Mouse (Mus musculus) spleen, adult 2 months (tissue): ENCODE data around the gene Gm49369. TPM values are rescaled to one million over a fixed set of nuclear protein-coding genes. Genes with fewer than 3 reads are reported as not detected.

Source experiments
- DNase-seq, 2 experiments: peaks; one replicate each; pipeline versions ENCODE4 v3.0.0 to v3.0.0-alpha.2; 2012 to 2021; ENCODE audit warnings: low spot score in 2 of 2, low read depth in 1 of 2
- H3K27ac ChIP-seq: fragments of 200-500 bp; 2 replicates; pipeline ENCODE4 v1.5.1; 2012; ENCODE audit warnings: low read length, inconsistent platforms; ENCODE audit not compliant: insufficient read depth
- H3K27me3 ChIP-seq: fragments of 200-500 bp; 2 replicates; pipeline ENCODE4 v1.6.1; 2012; ENCODE audit warnings: mild to moderate bottlenecking, moderate library complexity, low read length, inconsistent platforms; ENCODE audit not compliant: control insufficient read depth, insufficient read depth
- H3K36me3 ChIP-seq: fragments of 200-500 bp; 2 replicates; pipeline ENCODE4 v1.6.1; 2012; ENCODE audit warnings: mild to moderate bottlenecking, low read length, inconsistent platforms; ENCODE audit not compliant: control insufficient read depth, insufficient read depth
- H3K4me1 ChIP-seq: fragments of 200-500 bp; 2 replicates; pipeline ENCODE4 v1.6.1; 2011; ENCODE audit warnings: inconsistent platforms; ENCODE audit not compliant: control insufficient read depth, insufficient read depth, insufficient read length
- H3K4me3 ChIP-seq: fragments of 200-500 bp; 2 replicates; pipeline ENCODE4 v1.5.1; 2011; ENCODE audit warnings: mild to moderate bottlenecking, inconsistent platforms; ENCODE audit not compliant: insufficient read depth, insufficient read length; ENCODE audit errors: extremely low read depth
- CTCF ChIP-seq: fragments of 200-500 bp; IDR thresholded peaks from 2 replicates; pipeline ENCODE4 v1.5.1; 2011; ENCODE audit warnings: mild to moderate bottlenecking, inconsistent platforms; ENCODE audit not compliant: insufficient read depth, insufficient read length, insufficient replicate concordance; ENCODE audit errors: extremely low read depth
- POLR2A ChIP-seq: fragments of 200-500 bp; IDR thresholded peaks from 2 replicates; pipeline ENCODE4 v1.6.1; 2011; ENCODE audit warnings: low read depth, low read length, inconsistent platforms
- WGBS: fragments of 180-500 bp; shearing (Covaris S2); methylation state at CpG from one replicate; pipeline ENCODE4 v1.1.7; 2018; 5-methylcytosine and 5-hydroxymethylcytosine counted together
- polyA plus RNA-seq: library from polyadenylated mRNA; depleted of rRNA; stranded (reverse); fragments of >200 nt; gene quantifications from 2 replicates; pipeline ENCODE4 v1.2.3, GENCODE M21; 2012

The Gm49369 gene
- polyA plus RNA-seq, 1 experiment: not detected

GRCm38 (mm10) chr7:142388740-142389139, 6.3 kb upstream of the Gm49369 start:
- Histone ChIP-seq H3K27me3 (no peaks in the 10 kb centered on the region), H3K36me3 (peaks cover 10% of the 10 kb centered on the region), H3K4me1 (peaks cover 22% of the 10 kb centered on the region; the same call in 1 of the 2 replicates), H3K4me3 (no peak overlapping the region), H3K27ac (no peak overlapping the region)
- no peak for DNase-seq
- WGBS: 87% methylated on average over 2 of the region's 2 CpGs
- TF ChIP-seq CTCF: no peak
- no peak for TF ChIP-seq POLR2A

- Histone ChIP-seq H3K27me3 (no peaks in the 10 kb centered on the region), H3K27ac (peak overlapping the region; percentile 70), H3K4me1 (peaks cover 16% of the 10 kb centered on the region; the same call in 1 of the 2 replicates), H3K36me3 (peaks cover 14% of the 10 kb centered on the region), H3K4me3 (peak overlapping the region; percentile 74; the same call in 1 of the 2 replicates)
- no peak for DNase-seq
- TF ChIP-seq CTCF (no peak), POLR2A (no peak)
- 91% methylated on average over 1 of the region's 1 CpGs for WGBS
Measured at GRCm38 (mm10) chr7:142388198-142388597, 5.7 kb upstream of the Gm49369 start.

DNA sequence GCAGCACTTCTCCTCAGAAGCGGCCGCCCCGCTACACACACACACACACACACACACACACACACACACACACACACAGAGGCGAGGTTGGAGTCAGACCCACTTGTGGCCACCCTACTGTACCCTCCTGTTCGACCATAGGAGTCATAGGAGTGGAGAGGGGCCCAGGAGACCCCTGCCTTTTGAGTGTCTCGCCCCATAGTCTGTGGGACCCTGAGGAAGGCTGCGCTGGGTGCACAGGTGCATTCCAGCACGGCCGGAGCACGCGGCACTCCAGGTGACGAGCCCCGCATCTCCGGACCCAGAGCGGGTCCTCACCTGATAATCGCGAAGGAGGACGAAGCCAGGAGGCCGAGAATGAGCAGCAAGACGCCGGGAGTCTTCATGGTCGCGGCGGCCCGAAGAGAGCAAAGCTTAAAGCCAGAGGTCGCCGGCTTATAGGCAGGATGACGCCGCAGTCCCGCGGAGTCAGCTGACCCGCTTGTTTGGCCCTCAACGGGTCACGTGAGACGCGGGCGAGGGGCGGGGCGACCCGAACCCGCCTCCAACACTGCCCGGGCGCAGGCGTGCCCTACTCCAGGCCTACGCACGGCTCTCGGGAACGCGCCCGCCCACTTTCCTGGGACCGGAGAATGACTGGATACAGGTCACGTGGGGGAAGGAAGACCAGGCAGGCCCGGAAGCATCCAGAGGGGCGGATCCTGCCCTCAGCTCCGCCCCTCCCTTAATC, 5.1 kb upstream of the Gm49369 start, which contains the start of gene Ctsd:
TSS of gene Ctsd (minus strand) at position 620 of the 730 bp plus-strand sequence.
- Histone ChIP-seq H3K4me1 (peaks cover 13% of the 10 kb centered on the region; the same call in 1 of the 2 replicates), H3K36me3 (peaks cover 20% of the 10 kb centered on the region), H3K4me3 (peak within 1 kb of the TSS; percentile 74), H3K27me3 (no peaks in the 10 kb centered on the region), H3K27ac (peak within 1 kb of the TSS; percentile 70)
- TF ChIP-seq POLR2A: peak; percentile 67; the same call in 1 of the 2 replicates
- no peak for TF ChIP-seq CTCF
- under 1% methylated on average over 55 of the region's 55 CpGs for WGBS
- peak; percentile 75 to 94 for DNase-seq

DNA sequence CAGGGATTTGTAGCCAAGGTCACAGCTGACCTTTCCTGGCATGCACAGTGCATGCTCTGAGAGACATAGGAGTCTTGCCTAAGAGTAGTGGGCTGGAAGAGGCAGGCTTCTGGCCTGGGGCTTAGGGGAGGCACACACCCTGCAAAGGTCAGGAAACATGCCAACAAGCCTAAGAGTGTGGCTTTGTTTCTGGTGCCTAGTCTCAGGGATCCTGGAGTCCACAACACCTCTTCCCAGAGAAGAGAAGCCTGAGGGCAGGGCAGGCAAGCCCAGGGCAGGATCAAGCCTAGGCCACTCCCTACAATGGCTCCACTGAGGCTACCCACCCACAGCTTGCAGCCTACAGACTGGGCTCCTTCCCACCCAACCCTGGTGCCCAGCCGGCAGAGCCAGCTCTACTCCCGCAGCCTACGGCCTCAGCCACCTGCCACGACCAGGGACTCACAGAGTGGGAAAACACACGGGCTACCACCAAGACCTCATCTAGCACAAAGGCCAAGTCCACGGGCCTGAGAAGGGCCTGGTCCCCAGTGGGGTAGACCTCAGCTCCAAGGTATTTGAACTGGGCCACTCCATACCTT, 4.2 kb upstream of the Gm49369 start:
- H3K27ac ChIP-seq: peak overlapping the region; percentile 70
- peaks cover 13% of the 10 kb centered on the region; the same call in 1 of the 2 replicates for H3K4me1 ChIP-seq
- H3K4me3 ChIP-seq: peak overlapping the region; percentile 74
- no peaks in the 10 kb centered on the region for H3K27me3 ChIP-seq
- no peak for DNase-seq
- 7% methylated on average over 6 of the region's 6 CpGs for WGBS
- H3K36me3 ChIP-seq: peaks cover 28% of the 10 kb centered on the region
- no peak for TF ChIP-seq CTCF
- no peak for TF ChIP-seq POLR2A

DNA sequence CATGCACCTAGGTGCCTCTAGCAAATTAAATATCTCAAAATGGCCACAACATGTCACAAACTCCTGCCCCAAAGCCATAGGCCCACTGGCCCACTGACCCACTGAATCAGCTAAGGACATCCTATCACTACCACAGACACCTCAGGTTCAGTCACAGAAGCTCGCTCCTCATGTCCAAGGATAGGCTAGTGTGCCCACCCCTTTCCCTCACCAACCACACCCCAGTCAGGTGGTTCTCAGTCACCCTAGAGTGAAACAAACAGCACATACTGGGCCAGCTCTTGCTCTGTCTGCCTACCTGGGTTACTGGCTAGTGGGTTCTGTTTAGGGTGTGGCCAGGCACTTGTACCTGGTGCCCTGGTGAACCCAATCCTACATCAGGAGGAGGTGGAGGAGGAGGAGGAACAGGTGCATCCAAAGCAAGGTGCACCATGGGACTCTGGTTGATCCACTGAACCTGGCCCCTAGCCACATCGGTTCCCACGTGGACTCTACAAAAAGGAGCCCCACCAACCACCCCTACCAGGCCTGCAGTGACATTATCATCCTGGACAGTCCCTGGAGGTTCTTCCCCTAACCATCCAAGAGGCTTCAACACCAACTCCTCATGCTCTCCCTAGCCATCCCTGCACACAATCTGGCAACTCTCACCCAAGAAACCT, 3.4 kb upstream of the Gm49369 start:
- TF ChIP-seq POLR2A: no peak
- no peak for TF ChIP-seq CTCF
- no peak for DNase-seq
- Histone ChIP-seq H3K4me3 (peak overlapping the region; percentile 74; the same call in 1 of the 2 replicates), H3K27me3 (no peaks in the 10 kb centered on the region), H3K36me3 (peaks cover 29% of the 10 kb centered on the region), H3K4me1 (peaks cover 15% of the 10 kb centered on the region; the same call in 1 of the 2 replicates), H3K27ac (0 out of 2 replicates have a peak overlapping the region, but pooled peaks have one; percentile 1)
- 63% methylated on average over 3 of the region's 3 CpGs for WGBS

DNA sequence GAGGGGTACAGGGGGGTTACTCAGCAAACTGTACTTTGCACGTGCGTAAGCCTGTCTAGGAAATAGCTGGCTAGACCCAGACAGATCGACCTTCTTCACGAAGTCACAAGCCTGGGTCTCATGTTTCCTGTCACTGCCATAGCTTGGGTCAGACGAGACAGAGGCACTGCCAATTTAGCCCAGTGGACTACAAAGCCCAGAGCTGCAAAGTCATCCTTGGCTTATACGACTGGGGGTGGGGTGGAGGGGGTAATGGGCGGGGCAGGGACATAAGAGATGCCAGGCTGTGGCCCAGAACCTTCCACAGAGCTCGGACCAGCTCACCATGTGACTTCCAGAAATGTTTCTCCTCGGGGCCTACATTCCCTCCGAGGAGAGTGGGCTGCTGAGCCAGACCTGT, 1.8 kb upstream of the Gm49369 start:
- H3K27ac ChIP-seq: no peak overlapping the region
- no peak for TF ChIP-seq POLR2A
- TF ChIP-seq CTCF: no peak
- H3K4me3 ChIP-seq: no peak overlapping the region
- peaks cover 15% of the 10 kb centered on the region; the same call in 1 of the 2 replicates for H3K4me1 ChIP-seq
- no peaks in the 10 kb centered on the region for H3K27me3 ChIP-seq
- DNase-seq: no peak
- H3K36me3 ChIP-seq: peaks cover 43% of the 10 kb centered on the region
- 60% methylated on average over 10 of the region's 10 CpGs for WGBS
